Mouse (Mus musculus) gastrocnemius, postnatal 25 days (tissue): Measurements from ENCODE around the gene Rnf103. TPM values are rescaled to one million over a fixed set of nuclear protein-coding genes. Genes with fewer than 3 reads are reported as not detected.
"Not testable (repeated sequence)": the region's sequence is repeated elsewhere in the genome, so short reads cannot be mapped to it uniquely, and the experiment has no call there.

Experiments
- DNase-seq: peaks from one replicate; pipeline ENCODE4 v3.0.0; 2022
- long read RNA-seq, 2 experiments: library from polyadenylated mRNA; stranded (forward); transcript quantifications; one replicate each; pipeline ENCODE4 v2.0.0; 2021
- total RNA-seq, 2 experiments: library from RNA; stranded (reverse); gene quantifications; 1 replicate in 1 of 2; 2 replicates in 1 of 2; pipeline ENCODE4 v1.2.3; 2021

Gene Rnf103
- total RNA-seq = 10 to 100 TPM; 17.5 to 20.3 TPM
- long read RNA-seq, experiment 1, partial matches to known transcripts = 1 of 8 reads
- long read RNA-seq, experiment 1, other reads (novel, unspliced or antisense) = 4 of 8 reads
- long read RNA-seq, experiment 2, transcript Rnf103-201 (4 exons, 3,264 nt) = major isoform, 10 of 14 reads
- long read RNA-seq, experiment 2, partial matches to known transcripts = 1 of 14 reads
- long read RNA-seq, experiment 2, other reads (novel, unspliced or antisense) = 3 of 14 reads

DNA sequence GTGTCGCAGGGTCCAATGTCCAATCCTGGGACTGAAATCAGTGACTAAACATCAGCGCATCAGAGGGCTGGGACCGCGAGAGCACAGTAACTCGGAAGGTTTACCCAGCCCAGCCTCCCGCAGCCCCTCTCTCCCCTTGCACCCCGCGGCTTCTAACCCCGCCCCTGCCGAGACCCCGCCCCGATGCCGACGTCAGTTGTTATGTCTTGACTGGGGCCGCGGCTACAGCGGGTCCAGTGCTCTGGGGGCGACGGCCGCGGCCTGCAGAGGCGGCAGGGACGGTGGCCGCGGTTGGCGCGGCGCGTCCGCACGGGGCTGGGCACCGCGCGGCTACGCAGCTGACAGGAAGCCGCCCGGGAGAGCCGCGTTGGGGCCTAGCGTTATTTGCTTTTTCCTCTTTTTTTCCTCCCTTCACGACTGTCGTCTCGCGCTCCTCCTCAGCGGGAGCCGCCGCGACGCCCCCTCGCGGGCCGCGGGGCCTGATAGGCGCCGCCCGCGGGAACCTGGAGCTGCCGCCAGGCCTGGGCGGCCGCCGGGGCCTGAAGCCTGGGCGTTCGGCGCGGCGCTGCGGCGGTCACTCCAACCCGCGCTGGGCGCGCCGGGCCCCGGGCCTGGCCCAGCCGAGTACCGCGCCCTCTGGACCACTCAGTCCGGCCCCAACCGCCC lies at the start of gene Rnf103:
Gene Rnf103, plus strand, starts transcription at position 220 of the 666 bp plus-strand sequence.
- peak; percentile 94 for DNase-seq

DNA sequence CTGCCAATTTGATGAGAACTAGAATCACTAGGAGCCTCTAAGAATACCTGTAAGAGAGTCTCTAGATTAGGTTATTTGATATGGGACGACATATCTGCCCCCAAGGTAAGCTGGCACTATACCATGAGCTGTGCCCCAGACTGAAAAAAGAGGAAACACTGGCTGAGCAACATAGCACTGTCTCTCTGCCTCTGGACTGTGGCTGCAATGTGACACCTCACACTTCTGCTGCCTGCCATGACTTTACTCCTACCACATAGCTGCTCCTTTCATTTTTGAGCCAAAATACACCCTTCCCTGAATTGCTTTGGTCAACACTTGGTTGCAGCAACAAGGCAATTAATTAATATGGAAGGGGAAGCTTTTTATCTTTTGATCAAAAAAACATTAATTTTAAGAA lies 48.9 kb upstream of the Rnf103 start:
- DNase-seq = no peak

DNA sequence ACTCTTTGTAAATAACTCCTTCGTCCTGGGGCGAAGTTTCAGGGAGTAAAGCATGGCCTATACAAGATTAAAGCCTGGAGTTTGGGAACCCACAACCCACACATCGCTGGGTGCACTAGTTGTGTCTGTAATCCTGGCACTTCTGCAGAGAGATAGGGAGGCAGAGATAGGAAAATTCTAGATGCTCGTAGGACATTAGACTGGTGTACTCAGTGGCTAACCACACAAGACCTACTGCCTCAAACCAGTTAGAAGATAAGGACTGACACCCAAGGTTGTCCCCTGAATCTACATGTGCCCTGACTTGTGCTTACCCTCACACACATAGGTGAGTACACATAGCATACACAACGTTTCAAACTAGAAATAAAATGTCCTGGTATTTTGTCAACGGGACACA lies 48.1 kb upstream of the Rnf103 start:
- DNase-seq = no peak

DNA sequence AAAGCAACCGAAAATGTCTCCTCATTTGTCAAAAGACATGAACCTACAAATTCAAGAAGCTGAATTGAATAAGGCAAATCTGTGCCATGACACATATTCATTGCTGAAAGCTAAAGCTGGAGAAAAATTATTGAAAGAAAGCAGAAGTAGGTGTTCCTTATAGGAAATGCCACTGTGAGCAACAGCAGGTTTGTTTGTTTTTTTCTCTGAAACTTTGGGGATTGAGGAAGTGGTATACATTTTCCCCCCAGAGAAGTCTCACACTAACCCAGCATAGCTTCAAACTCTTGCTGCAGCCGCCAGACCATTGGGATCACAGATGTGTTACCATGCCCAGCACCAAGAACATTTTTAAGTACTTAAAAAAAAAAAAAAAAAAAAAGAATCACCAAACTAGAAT lies 40.9 kb upstream of the Rnf103 start:
- no peak for DNase-seq

DNA sequence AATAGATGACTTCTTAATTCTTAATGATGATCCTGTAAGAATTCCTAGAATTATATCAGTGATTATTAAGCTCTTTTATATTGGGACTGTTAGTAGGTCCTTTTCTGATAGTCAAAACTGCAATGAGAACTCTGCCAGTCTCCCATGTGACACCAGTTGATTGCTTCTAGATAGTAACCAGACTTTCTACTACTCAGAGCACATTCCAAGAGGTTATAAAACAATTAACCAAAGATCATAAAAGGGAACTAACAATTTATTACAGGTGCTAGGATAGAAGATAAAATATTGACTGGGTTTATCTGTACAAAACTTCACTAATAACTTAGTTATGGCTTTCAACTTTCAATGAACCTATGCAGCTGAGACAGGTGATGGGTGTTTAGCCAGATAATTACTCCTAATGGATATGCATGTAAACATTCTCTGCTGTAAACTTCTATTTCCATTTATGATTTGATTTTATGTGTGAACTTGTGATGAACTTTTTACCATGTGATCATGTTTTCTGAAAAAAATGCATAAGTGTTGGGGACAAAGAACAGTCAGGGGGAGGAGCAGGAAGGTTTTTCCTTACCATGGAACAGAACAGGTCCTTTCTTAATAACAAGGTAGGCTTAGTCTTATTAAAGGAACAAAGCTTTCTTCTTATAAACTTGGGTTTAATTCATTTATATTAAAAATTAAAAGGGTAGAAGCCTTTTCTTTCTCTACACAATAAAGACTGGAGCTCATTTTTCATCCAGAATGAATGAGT lies 39.5 kb upstream of the Rnf103 start:
- not testable (repeated sequence) for DNase-seq

DNA sequence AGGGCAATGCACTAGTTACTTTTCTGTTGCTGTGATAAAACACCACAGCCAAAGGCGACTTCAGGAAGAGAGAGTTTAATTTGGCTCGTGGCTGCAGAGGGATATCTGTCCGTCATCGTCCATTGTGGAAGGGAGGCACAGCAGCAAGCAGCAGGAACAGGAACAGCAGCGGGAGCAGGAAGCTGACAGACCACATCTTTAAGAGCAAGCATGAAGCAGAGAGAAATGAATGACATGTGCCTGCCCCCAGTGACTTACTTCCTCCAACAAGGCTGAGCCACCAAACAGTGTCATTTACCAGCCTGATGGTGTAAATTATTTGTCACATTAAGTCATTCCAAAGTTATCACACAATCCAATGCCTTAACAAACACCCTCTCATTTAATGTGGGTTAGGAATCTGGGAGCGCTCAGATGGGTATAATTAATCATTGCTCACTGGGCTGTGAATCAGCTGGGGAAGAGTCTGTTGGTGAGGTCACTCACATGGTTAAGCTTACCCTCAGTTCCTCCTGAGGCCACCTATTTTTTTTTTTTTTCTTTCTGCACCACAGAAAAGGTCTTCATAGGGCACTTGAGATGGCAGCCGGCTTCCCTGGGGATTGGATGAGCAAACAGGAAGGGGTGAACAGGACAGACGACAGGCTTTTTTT lies 35.6 kb upstream of the Rnf103 start:
- no peak for DNase-seq

DNA sequence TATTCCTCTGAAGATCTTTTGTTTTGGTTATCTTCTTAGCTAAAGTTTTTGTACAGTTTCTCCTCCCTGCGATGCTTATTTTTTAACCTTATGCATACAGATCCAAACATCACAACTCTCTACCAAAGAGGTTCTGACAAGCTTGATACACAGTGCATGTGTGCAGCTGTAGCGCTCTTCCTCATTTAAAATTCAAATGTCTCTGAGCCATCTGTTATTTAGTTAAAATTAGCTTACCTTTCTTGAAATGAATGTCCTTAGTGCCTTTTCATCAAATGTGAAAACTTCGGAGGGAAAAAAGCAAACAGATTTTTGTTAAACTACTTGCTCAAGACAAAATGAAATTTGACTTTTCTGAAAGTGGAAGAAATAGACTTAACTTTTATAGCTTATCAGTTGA lies 28.5 kb upstream of the Rnf103 start:
- DNase-seq = no peak

DNA sequence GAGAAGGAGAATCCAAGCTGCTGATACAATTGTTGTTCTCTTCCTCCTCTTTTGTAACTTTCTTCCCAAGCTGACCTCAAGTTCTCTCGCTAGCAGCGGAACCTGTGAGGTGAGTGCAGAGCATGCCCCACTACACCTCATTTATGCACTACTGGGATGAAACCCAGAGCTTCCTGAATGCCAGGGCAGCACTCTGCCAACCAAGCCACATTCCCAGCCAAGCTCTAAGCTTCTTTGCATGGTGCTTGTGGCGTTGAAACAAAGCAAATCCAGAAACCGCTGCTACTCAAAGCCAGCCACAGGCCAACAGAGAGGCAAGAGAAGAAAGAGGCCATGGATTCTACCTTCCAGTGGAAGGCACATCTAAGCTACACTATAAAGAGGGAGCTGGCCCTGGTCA lies 25.9 kb upstream of the Rnf103 start:
- no peak for DNase-seq

DNA sequence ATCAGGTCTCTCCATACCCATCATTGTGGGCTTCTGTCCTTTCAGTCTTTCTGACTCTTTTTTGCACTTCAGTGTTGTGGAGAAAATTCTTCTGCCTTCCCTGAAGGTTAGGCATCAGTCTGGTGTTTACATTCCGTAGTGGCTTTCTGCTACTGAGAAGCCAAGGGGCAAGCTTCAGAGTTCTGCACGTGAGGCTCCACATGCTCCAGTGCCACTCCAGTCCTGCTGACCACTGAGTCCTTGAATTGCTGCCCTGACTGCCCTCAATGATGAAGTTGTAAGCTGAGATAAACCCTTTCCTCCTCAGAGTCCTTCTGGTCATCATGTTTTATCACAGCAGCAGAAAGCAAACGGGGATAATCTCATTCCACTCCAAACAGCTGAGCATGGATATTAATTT lies 24.4 kb upstream of the Rnf103 start:
- DNase-seq = no peak

DNA sequence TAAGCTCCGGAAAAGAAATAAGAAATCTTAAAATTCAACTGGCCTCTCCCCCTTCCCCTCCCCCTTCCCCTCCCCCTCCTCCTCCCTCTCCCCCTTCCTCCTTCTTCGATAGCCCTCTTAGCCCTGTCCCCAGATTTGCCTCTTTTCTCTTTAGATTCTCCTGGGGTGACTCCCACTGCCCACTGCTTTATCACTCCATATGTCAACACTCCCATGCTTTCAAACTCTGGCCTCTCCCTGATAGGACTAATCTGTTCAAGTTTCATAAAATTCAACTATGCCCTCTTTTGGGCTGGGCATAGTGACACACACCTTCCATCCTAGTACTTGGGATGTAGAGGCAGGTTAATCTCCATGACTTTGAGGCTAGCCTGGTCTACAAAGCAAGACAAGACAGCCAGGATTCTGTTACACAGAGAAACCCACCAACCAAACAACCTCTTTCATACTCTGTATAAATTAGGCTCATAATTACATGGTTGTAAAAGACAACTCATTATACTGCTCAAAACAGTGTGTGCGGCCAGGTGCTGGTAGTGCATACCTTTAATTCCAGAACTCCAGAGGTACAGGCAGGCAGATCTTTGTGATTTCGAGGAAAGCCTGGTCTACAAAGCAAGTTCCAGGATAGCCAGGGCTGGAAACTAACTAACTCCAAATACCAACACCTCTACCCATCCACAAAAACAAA lies 21.7 kb upstream of the Rnf103 start:
- no peak for DNase-seq

DNA sequence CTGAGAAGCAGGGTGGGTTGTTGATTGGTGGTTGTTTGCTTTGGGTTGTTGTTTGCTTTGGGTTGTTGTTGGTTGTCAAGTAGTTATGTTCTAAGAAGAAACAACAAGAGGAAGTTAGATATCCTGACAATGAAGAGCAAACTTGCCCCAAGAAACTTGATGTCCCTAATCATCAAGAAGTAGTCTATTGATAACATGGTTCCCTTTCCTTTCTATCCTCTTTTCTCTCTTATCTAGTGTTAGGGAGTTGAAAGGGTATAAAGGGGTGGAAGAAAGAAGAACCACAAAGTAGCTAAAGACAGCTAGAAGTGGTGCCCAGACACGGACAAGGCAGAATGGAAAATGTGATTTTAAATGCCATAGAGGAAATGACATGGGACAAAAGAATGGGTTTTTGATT lies 20.9 kb upstream of the Rnf103 start:
- no peak for DNase-seq

DNA sequence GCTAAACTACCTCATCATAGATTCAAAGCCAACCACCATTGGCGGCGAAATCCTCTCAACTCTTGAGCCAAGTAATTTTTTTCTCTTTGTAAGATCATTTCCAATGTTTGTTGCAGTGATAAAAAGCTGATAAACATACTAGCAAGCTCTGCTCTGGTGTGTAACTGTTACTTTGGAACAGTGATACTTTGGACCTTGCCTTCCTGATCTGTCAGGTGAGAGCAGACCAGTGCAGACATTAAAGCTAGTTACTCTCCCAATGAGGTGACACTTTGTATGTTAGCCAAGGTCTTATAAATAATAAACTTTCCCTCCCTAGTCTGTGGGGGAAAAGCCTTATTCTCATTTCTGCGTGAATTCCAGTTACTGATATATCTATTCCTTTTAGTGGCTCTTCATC lies 18.1 kb upstream of the Rnf103 start:
- DNase-seq = no peak

DNA sequence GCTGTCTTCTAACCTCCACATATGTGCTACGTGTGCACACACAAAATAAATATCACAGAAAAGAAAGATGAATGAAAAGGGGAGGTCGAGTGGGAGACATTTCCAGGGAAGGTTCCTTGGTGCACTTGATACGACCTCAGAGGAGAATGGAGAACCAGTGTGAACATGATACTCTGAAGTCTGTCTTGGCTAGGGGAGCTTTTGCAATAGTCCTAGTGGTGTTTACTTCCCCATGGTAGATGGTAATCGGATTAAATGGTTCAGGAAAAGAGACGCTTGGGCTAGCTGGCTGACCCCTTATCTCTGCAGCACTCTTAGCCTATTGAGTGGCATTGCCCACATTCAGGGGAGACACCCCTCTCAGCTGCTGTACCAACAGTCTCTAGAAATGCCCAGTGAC lies 16.9 kb upstream of the Rnf103 start:
- no peak for DNase-seq

DNA sequence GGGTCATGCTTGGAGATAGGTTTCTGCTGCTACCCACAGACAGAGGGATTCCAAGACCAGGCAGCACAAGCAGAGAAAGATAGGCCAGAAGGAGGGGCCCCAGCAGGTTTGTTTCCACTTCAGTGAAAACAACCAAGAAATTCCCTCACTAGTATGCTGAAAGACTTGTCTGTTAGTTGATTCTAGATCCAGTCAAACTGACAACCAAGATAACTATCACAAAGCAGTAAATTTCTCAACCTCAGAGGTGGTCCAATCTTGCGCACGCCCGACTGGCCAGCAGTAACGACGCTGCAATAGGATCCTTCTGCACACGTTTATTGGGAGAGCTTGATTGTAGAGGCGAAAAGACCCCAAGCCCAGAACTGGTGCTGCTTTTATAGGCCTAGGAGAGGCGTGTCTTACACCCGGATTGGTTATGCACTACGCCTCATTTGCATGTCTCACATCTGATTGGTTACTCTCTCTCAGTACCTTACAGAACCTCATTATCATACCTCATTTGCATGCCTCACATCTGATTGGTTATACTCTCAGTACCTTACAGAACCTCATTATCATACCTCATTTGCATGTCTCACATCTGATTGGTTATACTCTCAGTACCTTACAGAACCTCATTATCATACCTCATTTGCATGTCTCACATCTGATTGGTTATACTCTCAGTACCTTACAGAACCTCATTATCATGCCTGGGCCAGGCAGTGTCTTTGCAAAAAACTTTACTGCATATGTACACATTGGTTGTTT lies 14.7 kb upstream of the Rnf103 start:
- not testable (repeated sequence) for DNase-seq

DNA sequence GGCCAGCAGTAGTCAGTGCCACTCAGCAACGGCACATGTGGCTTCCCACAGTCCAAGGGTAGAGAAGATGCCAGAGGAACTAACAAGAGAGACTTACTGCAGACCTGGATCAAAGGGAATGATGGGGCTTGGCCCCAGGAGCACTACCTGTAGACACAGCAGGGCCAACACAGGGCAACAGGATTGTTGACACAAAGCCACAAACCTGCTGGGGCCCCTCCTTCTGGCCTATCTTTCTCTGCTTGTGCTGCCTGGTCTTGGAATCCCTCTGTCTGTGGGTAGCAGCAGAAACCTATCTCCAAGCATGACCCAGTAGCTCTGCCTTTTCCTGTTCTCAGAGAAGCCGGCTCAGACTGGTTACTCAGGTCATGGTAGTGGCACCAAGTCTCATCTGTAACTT lies 14.1 kb upstream of the Rnf103 start:
- not testable (repeated sequence) for DNase-seq

DNA sequence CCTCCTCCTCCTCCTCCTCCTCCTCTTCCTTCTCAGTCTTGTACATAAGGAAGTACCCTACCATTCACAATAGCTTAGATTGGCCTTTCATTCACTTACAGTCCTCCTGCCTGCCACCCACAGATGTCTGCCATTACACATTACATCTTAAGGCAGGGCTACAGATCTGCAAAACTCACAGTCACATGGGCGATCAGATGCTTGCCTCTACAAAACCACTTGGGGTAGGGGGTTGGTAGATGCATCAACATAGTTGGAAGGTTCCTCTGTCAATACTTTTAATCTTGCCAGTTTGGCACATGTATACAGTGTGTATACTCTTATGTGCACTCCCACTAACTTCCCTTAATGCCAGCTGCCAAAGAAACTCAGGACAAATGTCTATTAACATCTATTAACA lies 13.6 kb upstream of the Rnf103 start:
- DNase-seq = no peak

DNA sequence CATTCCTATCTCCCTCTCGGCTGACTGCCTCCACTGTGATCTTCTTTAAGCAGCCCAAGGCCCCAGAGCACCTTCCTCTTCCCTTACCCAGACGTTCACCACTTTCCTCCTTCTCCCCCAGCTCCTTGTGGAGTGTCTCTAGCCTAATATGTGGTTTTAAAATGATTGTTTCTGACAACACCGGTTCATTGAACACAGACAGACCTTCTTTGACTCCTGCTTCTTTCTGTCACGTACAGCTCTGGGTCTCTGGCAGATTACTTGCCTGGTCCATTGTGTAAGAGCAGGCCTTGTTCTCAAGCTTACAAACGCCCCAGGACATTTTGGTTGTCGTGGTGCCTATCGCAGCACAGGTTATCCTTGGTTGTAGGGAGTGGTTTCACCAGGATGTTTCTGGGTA lies 12.6 kb upstream of the Rnf103 start:
- DNase-seq = no peak

DNA sequence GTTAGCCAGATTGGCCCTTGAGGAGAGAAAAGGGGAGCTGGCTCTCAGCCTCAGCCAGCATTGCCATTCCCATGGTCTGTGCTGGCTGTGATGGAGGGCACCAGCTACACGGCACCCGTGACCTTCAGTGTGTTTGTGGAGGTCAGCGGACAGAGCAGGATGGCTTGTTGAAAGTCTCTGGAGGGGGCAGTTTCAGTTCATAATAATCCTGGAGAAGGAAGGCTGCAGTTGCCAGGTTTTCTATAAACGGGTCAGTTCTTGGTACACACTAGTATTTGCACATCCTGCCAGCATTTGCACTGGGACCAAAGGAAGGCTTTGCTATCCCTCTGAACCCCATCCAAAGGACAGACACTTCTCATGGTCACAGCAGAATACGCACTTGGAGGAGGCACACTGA lies 8.4 kb upstream of the Rnf103 start:
- no peak for DNase-seq

DNA sequence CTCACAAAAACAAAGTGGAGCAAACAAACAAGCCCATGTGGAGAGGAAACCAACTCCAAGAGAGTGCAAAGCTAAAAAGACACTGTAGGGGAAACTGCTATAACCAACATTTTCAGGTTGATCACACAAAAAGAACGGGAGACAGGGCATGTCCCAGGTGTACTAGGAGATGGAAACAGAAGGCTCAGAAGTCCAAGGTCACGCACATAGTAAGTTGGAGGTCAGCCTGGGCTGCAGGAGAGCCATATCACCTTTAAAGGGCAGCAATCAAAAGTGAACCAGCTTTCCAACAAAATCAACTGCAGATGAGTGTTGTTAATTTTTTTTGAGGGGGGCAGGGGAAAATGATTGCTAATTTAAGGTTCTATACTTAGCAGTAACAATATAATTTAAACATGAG lies 7.5 kb upstream of the Rnf103 start:
- no peak for DNase-seq

DNA sequence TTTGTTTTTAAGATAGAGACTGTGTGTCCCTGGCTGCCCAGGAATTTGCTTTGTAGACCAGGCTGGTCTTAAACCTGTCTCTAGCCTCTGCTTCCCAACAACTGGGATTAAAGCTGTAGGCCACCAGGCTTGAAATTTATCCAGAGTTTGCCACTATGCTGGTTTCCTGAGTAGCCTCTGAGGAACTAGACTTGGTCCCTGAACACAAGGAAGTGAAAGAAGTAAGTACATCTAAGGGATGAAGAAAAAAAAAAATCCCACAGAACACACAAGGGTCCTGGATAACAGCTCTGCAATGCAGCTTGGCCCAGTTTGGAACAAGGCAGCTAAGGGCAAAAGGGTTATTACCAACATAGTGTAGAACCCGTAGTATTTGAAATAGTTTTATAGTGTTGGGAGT lies 6.8 kb upstream of the Rnf103 start:
- no peak for DNase-seq

DNA sequence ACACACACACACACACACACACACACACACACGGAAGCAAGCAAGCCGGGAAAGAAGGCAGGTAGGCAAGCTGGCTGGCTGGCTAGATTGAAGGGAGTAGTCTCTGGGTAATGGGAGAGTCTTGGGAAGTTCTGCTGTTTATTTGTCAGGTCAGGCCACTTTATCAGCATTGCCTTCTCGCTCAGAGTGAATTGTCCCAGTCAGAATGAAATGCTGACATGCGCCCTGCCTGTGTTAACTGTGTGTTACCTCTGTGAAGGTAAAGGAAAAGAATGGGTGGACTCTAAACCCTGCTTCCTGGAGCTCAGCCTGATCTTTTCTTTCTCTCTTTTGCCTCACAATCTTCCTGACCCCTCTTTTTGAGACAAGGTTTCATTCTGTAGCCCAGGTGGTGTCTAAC lies 5.7 kb upstream of the Rnf103 start:
- no peak for DNase-seq

DNA sequence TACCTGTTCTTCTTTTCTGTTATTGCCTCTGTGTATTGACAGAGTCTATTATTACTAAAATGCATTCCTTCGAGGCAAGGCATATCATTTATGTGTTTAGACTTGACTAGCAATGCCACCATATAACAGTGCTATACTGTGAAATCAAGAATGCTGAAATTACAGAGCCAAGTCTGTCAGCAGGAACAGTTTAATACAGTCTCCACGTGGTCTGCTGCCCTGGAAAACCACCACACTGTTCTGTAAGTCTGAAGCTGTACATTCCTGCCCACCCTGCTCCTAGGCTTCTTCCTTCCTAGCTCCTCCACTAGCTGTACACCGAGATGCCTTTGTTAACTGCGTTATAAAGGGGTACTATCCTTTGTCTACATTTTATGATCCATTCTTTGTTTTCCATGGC lies 1.6 kb upstream of the Rnf103 start:
- DNase-seq = no peak
